Comparison of ENCODE assay signal across 18 mouse cellular contexts in genomic region chr4:141861591-141862295, GRCm38 (mm10). TPM values are rescaled to one million over a fixed set of nuclear protein-coding genes. Genes with fewer than 3 reads are reported as not detected.
A peak's percentile ranks its signal among the peaks of the same experiment; 100 is the strongest.
DNase-seq lines count a peak whose midpoint lies in the region; TF ChIP-seq lines count a peak whose summit lies in the region.
"Had no signal": no experiment of that assay in that cellular context is flagged by ENCODE, and none has a peak within 500 bp of the region (broad histone marks: within the 10 kb centered on the region; RNA-seq: fewer than 3 reads in every experiment).

No protein-coding gene starts in this region.

- DNase-seq in cerebellum, adult 9-11 months = peak; percentile 12
- DNase-seq in cerebellum, adult 2 months = no peak
- DNase-seq in testis, postnatal 14 days (ENCODE audit: low spot score) = no peak
- peak; percentile 71 for DNase-seq in lung, postnatal 25 days (ENCODE audit: low spot score)
- no peak for DNase-seq in embryo, embryonic 9.5 days (ENCODE audit: extremely low spot score)
- no peak for DNase-seq in embryo, embryonic 11 days
- no peak for DNase-seq in cerebellum, postnatal 14 days
- DNase-seq: cerebellum, adult 9-10 months; forebrain, postnatal 0 days; gastrocnemius, postnatal 36 days; kidney, adult 18-20 months; thymus, postnatal 36 days had no signal

- 91% methylated on average over 17 of the region's 17 CpGs for WGBS in cerebellum, adult 2 months

- H3K27me3 ChIP-seq in cerebellum, adult 2 months (ENCODE audit: control insufficient read depth, insufficient read depth, low read length) = no peaks in the 10 kb centered on the region
- H3K27me3 ChIP-seq in testis, adult 2 months (ENCODE audit: control insufficient read depth, insufficient read depth, low read length) = no peaks in the 10 kb centered on the region
- H3K27me3 ChIP-seq: embryonic facial prominence, embryonic 15.5 days had no signal

- no peak overlapping the region for H3K4me3 ChIP-seq in cerebellum, adult 2 months (replicated peaks; ENCODE audit: insufficient read depth, low read depth, low read length)
- H3K4me3 ChIP-seq in testis, adult 2 months (ENCODE audit: control insufficient read depth, low read depth, low read length) = no peak overlapping the region
- H3K4me3 ChIP-seq: embryonic facial prominence, embryonic 15.5 days had no signal

- no peak for TF ChIP-seq POLR2A in cerebellum, adult 2 months (IDR thresholded peaks at IDR 0.05; ENCODE audit: borderline replicate concordance, insufficient read depth, low read length)
- no peak for TF ChIP-seq POLR2A in testis, adult 2 months (IDR thresholded peaks at IDR 0.05; ENCODE audit: control insufficient read depth, low read depth, low read length)

- no peak overlapping the region for H3K27ac ChIP-seq in cerebellum, adult 2 months (ENCODE audit: insufficient read depth, low read length)
- peak overlapping the region; percentile 21; the same call in 1 of the 2 replicates for H3K27ac ChIP-seq in testis, adult 2 months (ENCODE audit: control insufficient read depth, insufficient read depth, low read depth, low read length)
- H3K27ac ChIP-seq: embryonic facial prominence, embryonic 15.5 days; macrophage had no signal

- TF ChIP-seq CTCF in cerebellum, adult 2 months (IDR thresholded peaks at IDR 0.05; ENCODE audit: borderline replicate concordance, insufficient read depth, low read depth, low read length) = no peak
- TF ChIP-seq CTCF in testis, adult 2 months (IDR thresholded peaks at IDR 0.05; ENCODE audit: control insufficient read depth, insufficient read depth, insufficient replicate concordance, low read depth, low read length) = no peak

- H3K36me3 ChIP-seq in testis, adult 2 months (ENCODE audit: control insufficient read depth, insufficient read depth, low read length) = no peaks in the 10 kb centered on the region

- peaks cover 23% of the 10 kb centered on the region for H3K4me1 ChIP-seq in cerebellum, adult 2 months (ENCODE audit: control insufficient read depth, insufficient read depth, low read length)
- H3K4me1 ChIP-seq in testis, adult 2 months (ENCODE audit: control insufficient read depth, insufficient read depth, low read length) = peaks cover 11% of the 10 kb centered on the region

RNA-seq across cellular contexts. Expression of gene Efhd2, which starts 13.0 kb away (rescaled TPM):
- 141 and 152 TPM in 2 replicates for polyA plus RNA-seq in cerebellum, adult 2 months (2012; rRNA removed)
- polyA plus RNA-seq in testis, adult 2 months (2012; rRNA removed) = 56.1 and 57.6 TPM in 2 replicates

RNA-seq across cellular contexts. Expression of gene Ctrc, which starts 15.6 kb away (rescaled TPM):
- not detected in 2 replicates for polyA plus RNA-seq in cerebellum, adult 2 months (2012; rRNA removed)
- polyA plus RNA-seq in testis, adult 2 months (2012; rRNA removed) = 0.66 and 1.4 TPM in 2 replicates
- polyA plus RNA-seq: C2C12; embryonic facial prominence, embryonic 15.5 days; forebrain, postnatal 0 days; heart, embryonic 16.5 days; limb, embryonic 11.5 days; macrophage had no signal

RNA-seq across cellular contexts. Expression of gene Cela2a, which starts 35.8 kb away (rescaled TPM):
- 0.13 and 0.16 TPM in 2 replicates for polyA plus RNA-seq in cerebellum, adult 2 months (2012; rRNA removed)
- polyA plus RNA-seq in testis, adult 2 months (2012; rRNA removed) = 6.2 and 6.5 TPM in 2 replicates
- polyA plus RNA-seq: C2C12; embryonic facial prominence, embryonic 15.5 days; limb, embryonic 11.5 days; macrophage had no signal

Comparison
In these comparisons a context has a peak if more than half of its experiments do, and no peak if none do; other contexts are left out.
1. DNase-seq: peak in cerebellum, adult 9-11 months (single experiment) and lung, postnatal 25 days (single experiment); none in cerebellum, adult 2 months (0 of 2), testis, postnatal 14 days (single experiment), embryo, embryonic 9.5 days (single experiment), embryo, embryonic 11 days (single experiment) and cerebellum, postnatal 14 days (0 of 2).